Mouse (Mus musculus) small intestine, adult 2 months (tissue): ENCODE measurements around the gene Mllt6. TPM values are rescaled to one million over a fixed set of nuclear protein-coding genes. Genes with fewer than 3 reads are reported as not detected.
A peak's percentile ranks its signal among the peaks of the same experiment; 100 is the strongest.

Experiments used
- H3K27ac ChIP-seq: fragments of 200-500 bp; 2 replicates; pipeline ENCODE4 v1.5.1; 2012; ENCODE audit warnings: low read depth, low read length, control low read depth, inconsistent platforms; ENCODE audit not compliant: insufficient read depth
- H3K27me3 ChIP-seq: fragments of 200-500 bp; 2 replicates; pipeline ENCODE4 v1.6.1; 2012; ENCODE audit warnings: mild to moderate bottlenecking, moderate library complexity, low read length, inconsistent platforms; ENCODE audit not compliant: control insufficient read depth, insufficient read depth
- H3K36me3 ChIP-seq: fragments of 200-500 bp; 2 replicates; pipeline ENCODE4 v1.6.1; 2012; ENCODE audit warnings: mild to moderate bottlenecking, low read length, control low read depth, inconsistent platforms; ENCODE audit not compliant: control insufficient read depth, insufficient read depth
- H3K4me1 ChIP-seq: fragments of 200-500 bp; 2 replicates; pipeline ENCODE4 v1.6.1; 2012; ENCODE audit warnings: low read length, inconsistent platforms, mixed read lengths; ENCODE audit not compliant: control insufficient read depth, insufficient read depth, insufficient read length
- H3K4me3 ChIP-seq: fragments of 200-500 bp; 2 replicates; pipeline ENCODE4 v1.5.1; 2012; ENCODE audit warnings: low read depth, mild to moderate bottlenecking, control low read depth, inconsistent platforms, low read length, moderate library complexity
- CTCF ChIP-seq: fragments of 200-500 bp; IDR thresholded peaks from 2 replicates; pipeline ENCODE4 v1.5.1; 2012; ENCODE audit warnings: low read depth, mild to moderate bottlenecking, control low read depth, inconsistent platforms, low read length, moderate library complexity, mixed read lengths; ENCODE audit not compliant: insufficient replicate concordance, insufficient read length; ENCODE audit errors: extremely low read depth
- POLR2A ChIP-seq: fragments of 200-500 bp; IDR thresholded peaks from 2 replicates; pipeline ENCODE4 v1.6.1; 2012; ENCODE audit warnings: low read depth, mild to moderate bottlenecking, control low read depth, inconsistent platforms, low read length, moderate library complexity
- WGBS: fragments of 180-500 bp; shearing (Covaris S2); methylation state at CpG from one replicate; pipeline ENCODE4 v1.1.7; 2018; 5-methylcytosine and 5-hydroxymethylcytosine counted together
- polyA plus RNA-seq: library from polyadenylated mRNA; depleted of rRNA; stranded (reverse); fragments of >200 nt; gene quantifications from 2 replicates; pipeline ENCODE4 v1.2.3, GENCODE M21; 2012

The Mllt6 gene
- polyA plus RNA-seq, 1 experiment: 38.6 TPM

DNA sequence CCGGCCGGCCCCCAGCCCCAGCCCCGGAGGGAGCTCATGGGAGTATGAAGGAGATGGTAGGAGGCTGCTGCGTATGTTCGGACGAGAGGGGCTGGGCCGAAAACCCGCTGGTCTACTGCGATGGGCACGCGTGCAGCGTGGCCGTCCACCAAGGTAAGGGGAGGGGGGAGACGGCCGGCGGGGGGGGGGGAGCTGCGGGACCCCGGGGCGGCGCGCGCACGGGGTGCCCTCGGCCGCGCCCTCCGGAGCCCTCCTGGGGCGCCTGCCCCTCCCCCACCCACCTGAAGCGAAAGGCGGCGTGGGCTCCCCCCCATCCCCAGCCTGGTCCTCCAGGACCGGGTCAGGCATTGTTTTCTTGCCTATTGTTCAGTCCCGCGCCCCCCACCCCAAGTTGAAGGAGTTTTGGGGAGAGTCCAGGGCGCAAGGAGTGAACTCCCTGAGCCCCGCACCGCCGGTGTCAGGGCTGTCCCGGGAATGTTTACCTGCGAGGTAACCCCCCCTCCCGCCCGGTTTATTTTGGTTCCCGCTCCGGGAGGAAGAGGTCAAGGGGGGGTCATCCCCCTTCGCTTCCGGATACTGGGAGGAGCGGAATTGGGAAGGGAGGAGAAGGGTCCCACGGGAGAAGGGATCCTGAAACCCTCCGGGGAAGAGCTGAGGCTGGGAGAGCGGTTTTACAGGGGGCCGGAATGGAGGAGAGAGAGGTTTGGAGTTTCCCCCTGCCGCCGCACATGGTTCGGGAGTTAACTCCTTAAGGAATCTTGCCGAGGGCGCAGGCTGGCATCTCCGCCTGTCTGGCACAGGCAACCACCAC is 519 bp downstream of the Mllt6 start:
- WGBS: under 1% methylated on average over 38 of the region's 57 CpGs
- Histone ChIP-seq H3K27ac (no peak overlapping the region), H3K4me3 (peak overlapping the region; percentile 89), H3K27me3 (no peaks in the 10 kb centered on the region), H3K36me3 (peaks cover 13% of the 10 kb centered on the region), H3K4me1 (peaks cover 12% of the 10 kb centered on the region; the same call in 1 of the 2 replicates)
- TF ChIP-seq CTCF: no peak

- no peak overlapping the region for H3K27ac ChIP-seq
- H3K4me3 ChIP-seq: peak overlapping the region; percentile 89
- peaks cover 11% of the 10 kb centered on the region; the same call in 1 of the 2 replicates for H3K4me1 ChIP-seq
- no peak for TF ChIP-seq POLR2A
- TF ChIP-seq CTCF: no peak
- H3K27me3 ChIP-seq: no peaks in the 10 kb centered on the region
- peaks cover 15% of the 10 kb centered on the region for H3K36me3 ChIP-seq
- 1% methylated on average over 8 of the region's 8 CpGs for WGBS
Observed at GRCm38 (mm10) chr11:97664339-97664665, 1.1 kb downstream of the Mllt6 start.

DNA sequence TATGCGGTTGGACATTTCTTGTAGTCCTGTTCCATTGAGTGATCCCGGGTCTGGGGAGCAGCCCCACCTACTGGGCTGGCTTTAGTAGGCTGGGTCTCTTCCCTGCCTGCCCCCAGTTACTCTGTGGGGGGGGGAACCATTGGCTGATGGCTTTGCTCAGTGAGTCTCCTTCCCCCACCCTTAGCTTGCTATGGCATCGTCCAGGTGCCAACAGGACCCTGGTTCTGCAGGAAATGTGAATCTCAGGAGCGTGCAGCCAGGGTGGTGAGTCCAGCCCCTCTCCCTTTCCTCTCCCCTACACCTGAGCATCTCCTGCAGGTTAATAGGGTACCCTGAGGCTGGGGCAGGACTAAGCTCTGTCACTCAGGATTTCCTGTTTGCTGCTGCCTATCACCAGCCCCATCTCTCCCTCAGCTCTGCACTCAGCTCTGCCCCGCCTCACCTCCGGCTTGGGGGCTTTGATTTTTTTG is 1.6 kb downstream of the Mllt6 start:
- no peak for TF ChIP-seq CTCF
- no peak for TF ChIP-seq POLR2A
- 38% methylated on average over 6 of the region's 6 CpGs for WGBS
- H3K4me3 ChIP-seq: peak overlapping the region; percentile 35; the same call in 1 of the 2 replicates

GRCm38 (mm10) chr11:97665431-97665830 is 2.2 kb downstream of the Mllt6 start:
- Histone ChIP-seq H3K4me3 (no peak overlapping the region), H3K36me3 (peaks cover 24% of the 10 kb centered on the region), H3K27ac (no peak overlapping the region), H3K27me3 (no peaks in the 10 kb centered on the region), H3K4me1 (peaks cover 8% of the 10 kb centered on the region; the same call in 1 of the 2 replicates)
- 96% methylated on average over 13 of the region's 13 CpGs for WGBS
- TF ChIP-seq POLR2A (no peak), CTCF (no peak)

More for the DNA sequence above, 1.6 kb downstream of the Mllt6 start:
- H3K27me3 ChIP-seq: no peaks in the 10 kb centered on the region
- peaks cover 19% of the 10 kb centered on the region for H3K36me3 ChIP-seq
- no peak overlapping the region; the same call in 1 of the 2 replicates for H3K27ac ChIP-seq
- peaks cover 8% of the 10 kb centered on the region; the same call in 1 of the 2 replicates for H3K4me1 ChIP-seq

DNA sequence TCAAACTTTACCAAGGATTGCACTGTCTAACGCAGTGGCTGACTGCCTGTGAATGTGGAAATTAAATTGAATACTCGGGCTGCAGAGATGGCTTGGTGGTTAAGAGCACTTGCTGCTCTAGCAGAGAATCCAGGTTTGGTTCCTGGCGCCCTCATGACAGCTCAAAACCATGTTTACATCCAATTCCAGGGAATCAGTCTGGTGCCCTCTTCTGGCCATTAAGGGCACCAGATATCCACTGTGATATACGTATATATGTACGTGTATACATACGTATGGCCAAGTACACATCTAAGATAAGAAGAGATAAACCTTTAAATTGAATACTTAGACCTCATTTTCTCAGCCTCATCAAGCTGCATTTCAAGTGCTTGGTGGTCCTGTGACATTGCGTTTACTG is 3.0 kb downstream of the Mllt6 start:
- WGBS: 93% methylated on average over 7 of the region's 7 CpGs
- H3K27me3 ChIP-seq: no peaks in the 10 kb centered on the region
- TF ChIP-seq POLR2A (no peak), CTCF (peak; percentile 29; the same call in 1 of the 2 replicates)
- H3K27ac ChIP-seq: no peak overlapping the region
- peaks cover 32% of the 10 kb centered on the region for H3K36me3 ChIP-seq
- H3K4me3 ChIP-seq: no peak overlapping the region
- peaks cover 3% of the 10 kb centered on the region; the same call in 1 of the 2 replicates for H3K4me1 ChIP-seq

- H3K27ac ChIP-seq: no peak overlapping the region
- H3K4me1 ChIP-seq: peaks cover 3% of the 10 kb centered on the region; the same call in 1 of the 2 replicates
- no peaks in the 10 kb centered on the region for H3K27me3 ChIP-seq
- peaks cover 33% of the 10 kb centered on the region for H3K36me3 ChIP-seq
- 92% methylated on average over 15 of the region's 15 CpGs for WGBS
- no peak overlapping the region for H3K4me3 ChIP-seq
- no peak for TF ChIP-seq CTCF
- no peak for TF ChIP-seq POLR2A
Observed at GRCm38 (mm10) chr11:97666794-97667193, 3.6 kb downstream of the Mllt6 start.

DNA sequence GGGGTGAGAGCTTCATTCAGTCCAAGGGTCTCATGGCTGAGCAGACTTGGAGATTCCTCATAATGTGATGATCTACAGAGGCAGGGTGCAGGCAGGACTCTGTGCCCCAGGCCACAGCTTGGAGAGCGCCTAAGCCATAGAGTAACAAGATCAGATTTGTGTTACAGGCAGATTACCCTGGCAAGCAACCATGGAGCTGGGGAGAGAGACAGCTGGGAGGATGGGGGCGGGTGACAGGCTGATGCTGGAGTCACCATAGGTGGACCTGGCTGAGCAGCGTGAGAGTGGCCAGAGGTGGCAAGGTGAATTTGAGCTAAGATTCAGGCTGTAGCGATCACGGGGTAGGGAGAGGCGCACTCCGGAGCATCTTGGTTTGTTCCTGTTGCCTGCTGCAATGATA is 4.9 kb downstream of the Mllt6 start:
- H3K27ac ChIP-seq: no peak overlapping the region
- H3K4me3 ChIP-seq: no peak overlapping the region
- TF ChIP-seq POLR2A: no peak
- TF ChIP-seq CTCF: no peak
- peaks cover 3% of the 10 kb centered on the region; the same call in 1 of the 2 replicates for H3K4me1 ChIP-seq
- 94% methylated on average over 7 of the region's 7 CpGs for WGBS
- no peaks in the 10 kb centered on the region for H3K27me3 ChIP-seq
- peaks cover 41% of the 10 kb centered on the region for H3K36me3 ChIP-seq
